Mouse (Mus musculus) heart, postnatal 0 days (tissue): ENCODE results near the gene Rbbp4. TPM values are rescaled to one million over a fixed set of nuclear protein-coding genes. Genes with fewer than 3 reads are reported as not detected.

Experiments
- ATAC-seq: fragments of 200-750 bp; cut with Nextera tagmentation; 2 replicates; pipeline ENCODE4 v1.8.0; 2017; ENCODE audit warnings: low read depth, moderate number of reproducible peaks, moderate library complexity; ENCODE audit not compliant: insufficient read depth
- DNase-seq: peaks from one replicate; pipeline ENCODE4 v3.0.0-alpha.2; 2016; ENCODE audit warnings: low spot score
- H3K27ac ChIP-seq: fragments of 300-500 bp; sonication (generic); 2 replicates; pipeline ENCODE4 v1.5.1; 2014; ENCODE audit warnings: low read depth, mild to moderate bottlenecking
- H3K27me3 ChIP-seq: fragments of 300-500 bp; sonication (generic); 2 replicates; pipeline ENCODE4 v1.6.1; 2014; ENCODE audit warnings: low read length, mixed read lengths; ENCODE audit not compliant: control insufficient read depth, insufficient read depth
- H3K36me3 ChIP-seq: fragments of 300-500 bp; sonication (generic); replicated peaks from 2 replicates; pipeline ENCODE4 v1.6.1; 2014; ENCODE audit warnings: low read length, mixed read lengths; ENCODE audit not compliant: control insufficient read depth, insufficient read depth
- H3K4me1 ChIP-seq: fragments of 300-500 bp; sonication (generic); 2 replicates; pipeline ENCODE4 v1.6.1; 2014; ENCODE audit warnings: antibody characterized with exemption; ENCODE audit not compliant: control insufficient read depth, insufficient read depth
- H3K4me2 ChIP-seq: fragments of 300-500 bp; sonication (generic); 2 replicates; pipeline ENCODE4 v1.6.1; 2014; ENCODE audit warnings: low read depth, mild to moderate bottlenecking, low read length, moderate library complexity
- H3K4me3 ChIP-seq: fragments of 300-500 bp; sonication (generic); 2 replicates; pipeline ENCODE4 v1.5.1; 2014; ENCODE audit warnings: low read depth, low read length
- H3K9ac ChIP-seq: fragments of 300-500 bp; sonication (generic); replicated peaks from 2 replicates; pipeline ENCODE4 v1.6.1; 2014; ENCODE audit warnings: low read depth, low read length, mixed read lengths
- H3K9me3 ChIP-seq: fragments of 300-500 bp; sonication (generic); replicated peaks from 2 replicates; pipeline ENCODE4 v1.6.1; 2016; ENCODE audit warnings: low read length; ENCODE audit not compliant: control insufficient read depth
- CTCF ChIP-seq: IDR thresholded peaks from 2 replicates; pipeline ENCODE4 v1.5.1; 2016; ENCODE audit warnings: antibody characterized with exemption, control low read depth, low read depth
- EP300 ChIP-seq: IDR thresholded peaks from 2 replicates; pipeline ENCODE4 v1.6.1; 2016; ENCODE audit warnings: antibody characterized with exemption, low read depth
- WGBS: fragments of 180-500 bp; shearing (Covaris S2); extraction: QIAGEN DNeasy Blood & Tissue Kit; methylation state at CpG from one replicate; pipeline ENCODE4 v1.1.7; 2014; 5-methylcytosine and 5-hydroxymethylcytosine counted together
- microRNA-seq: library from miRNA; unstranded; fragments of <30 nt; microRNA quantifications from one replicate; pipeline ENCODE4, GENCODE M21; 2016
- polyA plus RNA-seq: library from polyadenylated mRNA; unstranded; fragments of >200 nt; fragmentation: Nextera tagmentation; extraction: Ambion mirVana; gene quantifications from 2 replicates; pipeline ENCODE4 v1.2.1, GENCODE M21; 2015
- total RNA-seq: library from RNA; depleted of rRNA; stranded (reverse); fragments of >200 nt; gene quantifications from 2 replicates; pipeline ENCODE4 v1.2.3, GENCODE M21; 2014; ENCODE audit warnings: low replicate concordance; rRNA removed

Rbbp4 gene
- total and polyA plus RNA-seq, 2 experiments from 2014 or later = 97.3 to 222 TPM

GRCm38 (mm10) chr4:129266191-129266590 lies 69.0 kb downstream of the Rbbp4 start:
- WGBS = 84% methylated on average over 4 of the region's 4 CpGs
- no peaks in the 10 kb centered on the region for H3K36me3 ChIP-seq
- H3K27ac ChIP-seq = no peak overlapping the region
- no peak overlapping the region for H3K9ac ChIP-seq
- peaks cover 3% of the 10 kb centered on the region; the same call in 1 of the 2 replicates for H3K4me1 ChIP-seq
- no peak overlapping the region for H3K4me2 ChIP-seq
- no peak for TF ChIP-seq EP300
- TF ChIP-seq CTCF = no peak
- ATAC-seq (no peak), DNase-seq (no peak)
- 0 out of 2 replicates have a peak, but pooled peaks cover 3% of the 10 kb centered on the region for H3K27me3 ChIP-seq
- H3K4me3 ChIP-seq = no peak overlapping the region
- H3K9me3 ChIP-seq = no peaks in the 10 kb centered on the region

- ATAC-seq (peak; percentile 76), DNase-seq (peak; percentile 81)
- no peak overlapping the region for H3K9ac ChIP-seq
- H3K4me1 ChIP-seq = peaks cover 3% of the 10 kb centered on the region; the same call in 1 of the 2 replicates
- no peaks in the 10 kb centered on the region for H3K9me3 ChIP-seq
- H3K36me3 ChIP-seq = no peaks in the 10 kb centered on the region
- no peaks in the 10 kb centered on the region for H3K27me3 ChIP-seq
- H3K4me2 ChIP-seq = peak overlapping the region; percentile 20; the same call in 1 of the 2 replicates
- no peak overlapping the region for H3K4me3 ChIP-seq
- 23% methylated on average over 19 of the region's 19 CpGs for WGBS
- TF ChIP-seq EP300 (peak; percentile 83), CTCF (no peak)
- H3K27ac ChIP-seq = peak overlapping the region; percentile 56
These were observed 71.7 kb downstream of the Rbbp4 start for GRCm38 (mm10) chr4:129263225-129264021.

- no peak for TF ChIP-seq CTCF
- no peak for TF ChIP-seq EP300
- Histone ChIP-seq H3K9ac (no peak within 1 kb of the TSS), H3K27ac (peak within 1 kb of the TSS; percentile 53; the same call in 1 of the 2 replicates), H3K36me3 (no peaks in the 10 kb centered on the region), H3K4me1 (peaks cover 14% of the 10 kb centered on the region), H3K4me2 (no peak within 1 kb of the TSS), H3K4me3 (no peak within 1 kb of the TSS), H3K27me3 (no peaks in the 10 kb centered on the region), H3K9me3 (no peaks in the 10 kb centered on the region)
- ATAC-seq = no peak
- 13% methylated on average over 3 of the region's 4 CpGs for WGBS
- DNase-seq = no peak
These were observed 74.0 kb downstream of the Rbbp4 start, which contains the start of gene C77080 for GRCm38 (mm10) chr4:129261196-129261595. Gene C77080 (minus strand): TSS chr4:129261404.

GRCm38 (mm10) chr4:129260678-129261077 lies 74.5 kb downstream of the Rbbp4 start:
- Histone ChIP-seq H3K27ac (peak overlapping the region; percentile 53; the same call in 1 of the 2 replicates), H3K36me3 (no peaks in the 10 kb centered on the region), H3K9ac (no peak overlapping the region), H3K9me3 (no peaks in the 10 kb centered on the region), H3K4me2 (no peak overlapping the region), H3K4me3 (no peak overlapping the region), H3K4me1 (peaks cover 14% of the 10 kb centered on the region), H3K27me3 (no peaks in the 10 kb centered on the region)
- TF ChIP-seq EP300 = no peak
- TF ChIP-seq CTCF = no peak
- ATAC-seq (0 out of 2 replicates have a peak, but pooled peaks have one; percentile 6), DNase-seq (no peak)
- WGBS = 15% methylated on average over 6 of the region's 6 CpGs

GRCm38 (mm10) chr4:129259101-129259500 lies 76.1 kb downstream of the Rbbp4 start:
- DNase-seq = no peak
- Histone ChIP-seq H3K9me3 (no peaks in the 10 kb centered on the region), H3K4me2 (no peak overlapping the region), H3K36me3 (no peaks in the 10 kb centered on the region), H3K27me3 (0 out of 2 replicates have a peak, but pooled peaks cover under 1% of the 10 kb centered on the region), H3K4me3 (no peak overlapping the region), H3K9ac (no peak overlapping the region), H3K4me1 (peaks cover 14% of the 10 kb centered on the region), H3K27ac (peak overlapping the region; percentile 11; the same call in 1 of the 2 replicates)
- 0 out of 2 replicates have a peak, but pooled peaks have one; percentile 12 for ATAC-seq
- 67% methylated on average over 4 of the region's 4 CpGs for WGBS
- TF ChIP-seq CTCF = no peak
- TF ChIP-seq EP300 = no peak

Small RNA genes lying within 50 kb of the gene (microRNA-seq; reads per million reads assigned to microRNA genes)
- not detected for gene Gm22994

Other genes starting within 250 kb of the Rbbp4 start
- 1.1 TPM in 1 of 2 replicates, not detected in the other for gene Tmem54, start 229.8 kb downstream of the Rbbp4 start, total RNA-seq
- gene Tmem54, start 229.8 kb downstream of the Rbbp4 start, polyA plus RNA-seq = not detected in 2 replicates
- not detected in 2 replicates for gene Hpca, start 213.3 kb downstream of the Rbbp4 start, total RNA-seq
- 0.16 and 0.25 TPM in 2 replicates for gene Hpca, start 213.3 kb downstream of the Rbbp4 start, polyA plus RNA-seq
- 41.7 and 71.1 TPM in 2 replicates for gene Fndc5, start 198.4 kb downstream of the Rbbp4 start, total RNA-seq
- 50.7 and 51.3 TPM in 2 replicates for gene Fndc5, start 198.4 kb downstream of the Rbbp4 start, polyA plus RNA-seq
- 16.0 and 24.5 TPM in 2 replicates for gene S100pbp, start 145.6 kb downstream of the Rbbp4 start, total RNA-seq
- 5.9 and 6.9 TPM in 2 replicates for gene S100pbp, start 145.6 kb downstream of the Rbbp4 start, polyA plus RNA-seq
- gene Yars, start 145.6 kb downstream of the Rbbp4 start, total RNA-seq = 24.7 and 27.3 TPM in 2 replicates
- gene Yars, start 145.6 kb downstream of the Rbbp4 start, polyA plus RNA-seq = 30.8 and 31.5 TPM in 2 replicates
- gene C77080, start 74.0 kb downstream of the Rbbp4 start, total RNA-seq = 7.8 and 9.0 TPM in 2 replicates
- gene C77080, start 74.0 kb downstream of the Rbbp4 start, polyA plus RNA-seq = 0.77 and 0.78 TPM in 2 replicates
- gene Sync, start 47.8 kb downstream of the Rbbp4 start, total RNA-seq = 1.4 and 1.9 TPM in 2 replicates
- gene Sync, start 47.8 kb downstream of the Rbbp4 start, polyA plus RNA-seq = 3.4 and 3.8 TPM in 2 replicates
- gene Zbtb8os, start 325 bp upstream of the Rbbp4 start, total RNA-seq = 13.5 and 20.8 TPM in 2 replicates
- gene Zbtb8os, start 325 bp upstream of the Rbbp4 start, polyA plus RNA-seq = 32.2 and 33.7 TPM in 2 replicates
- 14.0 and 15.4 TPM in 2 replicates for gene Zbtb8a, start 42.7 kb upstream of the Rbbp4 start, total RNA-seq
- 7.0 TPM in 2 replicates for gene Zbtb8a, start 42.7 kb upstream of the Rbbp4 start, polyA plus RNA-seq
- 1.9 and 3.6 TPM in 2 replicates for gene Zbtb8b, start 105.5 kb upstream of the Rbbp4 start, total RNA-seq
- gene Zbtb8b, start 105.5 kb upstream of the Rbbp4 start, polyA plus RNA-seq = 1.1 and 1.6 TPM in 2 replicates
- 46.3 and 58.4 TPM in 2 replicates for gene Bsdc1, start 126.2 kb upstream of the Rbbp4 start, total RNA-seq
- 18.7 and 20.1 TPM in 2 replicates for gene Bsdc1, start 126.2 kb upstream of the Rbbp4 start, polyA plus RNA-seq
- gene Tssk3, start 155.7 kb upstream of the Rbbp4 start, total RNA-seq = not detected in 2 replicates
- gene Tssk3, start 155.7 kb upstream of the Rbbp4 start, polyA plus RNA-seq = not detected in 2 replicates
- not detected in 2 replicates for gene Fam229a, start 155.8 kb upstream of the Rbbp4 start, total RNA-seq
- 0.22 and 0.52 TPM in 2 replicates for gene Fam229a, start 155.8 kb upstream of the Rbbp4 start, polyA plus RNA-seq
- gene Marcksl1, start 178.2 kb upstream of the Rbbp4 start, total RNA-seq = 183 and 192 TPM in 2 replicates
- gene Marcksl1, start 178.2 kb upstream of the Rbbp4 start, polyA plus RNA-seq = 135 and 138 TPM in 2 replicates
- gene Hdac1, start 207.3 kb upstream of the Rbbp4 start, total RNA-seq = 25.8 and 34.5 TPM in 2 replicates
- 73.6 and 77.9 TPM in 2 replicates for gene Hdac1, start 207.3 kb upstream of the Rbbp4 start, polyA plus RNA-seq
- 2.0 and 8.9 TPM in 2 replicates for gene Lck, start 238.3 kb upstream of the Rbbp4 start, total RNA-seq
- 0.71 and 0.99 TPM in 2 replicates for gene Lck, start 238.3 kb upstream of the Rbbp4 start, polyA plus RNA-seq
- gene Fam167b, start 243.2 kb upstream of the Rbbp4 start, total RNA-seq = 4.6 and 6.2 TPM in 2 replicates
- gene Fam167b, start 243.2 kb upstream of the Rbbp4 start, polyA plus RNA-seq = 6.1 and 6.2 TPM in 2 replicates